Mouse (Mus musculus): Measurements from ENCODE around the gene Ift81. TPM values are rescaled to one million over a fixed set of nuclear protein-coding genes. Genes with fewer than 3 reads are reported as not detected.
A peak's percentile ranks its signal among the peaks of the same experiment; 100 is the strongest.

Ift81 gene
- polyA plus RNA-seq, 1 experiment from 2014 or later, result 2.7 TPM

GRCm38 (mm10) chr5:122537654-122538053, 76.7 kb downstream of the Ift81 start:
- WGBS (ENCODE audit: insufficient replicate concordance), result 86% methylated on average over 5 of the region's 5 CpGs
- Histone ChIP-seq H3K9ac (replicated peaks) (no peak overlapping the region), H3K27me3 (ENCODE audit: insufficient read depth, low read length) (no peaks in the 10 kb centered on the region), H3K4me3 (ENCODE audit: low read depth, low read length) (no peak overlapping the region), H3K4me1 (ENCODE audit: insufficient read depth) (no peaks in the 10 kb centered on the region), H3K4me2 (ENCODE audit: low read depth, low read length) (no peak overlapping the region), H3K27ac (ENCODE audit: low read depth) (no peak overlapping the region), H3K36me3 (replicated peaks; ENCODE audit: insufficient read depth, low read length) (no peaks in the 10 kb centered on the region), H3K9me3 (ENCODE audit: low read length) (no peaks in the 10 kb centered on the region)
- no peak for DNase-seq
- no peak for TF ChIP-seq EP300 (IDR thresholded peaks at IDR 0.05; ENCODE audit: low read depth)
- TF ChIP-seq CTCF (IDR thresholded peaks at IDR 0.05; ENCODE audit: low read depth), result no peak
- ATAC-seq, result no peak

GRCm38 (mm10) chr5:122533884-122534283, 80.4 kb downstream of the Ift81 start:
- ATAC-seq (no peak), DNase-seq (no peak)
- Histone ChIP-seq H3K36me3 (replicated peaks; ENCODE audit: insufficient read depth, low read length) (no peaks in the 10 kb centered on the region), H3K4me2 (ENCODE audit: low read depth, low read length) (no peak overlapping the region), H3K27me3 (ENCODE audit: insufficient read depth, low read length) (no peaks in the 10 kb centered on the region), H3K4me1 (ENCODE audit: insufficient read depth) (peaks cover 10% of the 10 kb centered on the region), H3K27ac (ENCODE audit: low read depth) (no peak overlapping the region), H3K9me3 (ENCODE audit: low read length) (no peaks in the 10 kb centered on the region), H3K9ac (replicated peaks) (no peak overlapping the region), H3K4me3 (ENCODE audit: low read depth, low read length) (no peak overlapping the region)
- no peak for TF ChIP-seq EP300 (IDR thresholded peaks at IDR 0.05; ENCODE audit: low read depth)
- no peak for TF ChIP-seq CTCF (IDR thresholded peaks at IDR 0.05; ENCODE audit: low read depth)
- WGBS (ENCODE audit: insufficient replicate concordance), result 80% methylated on average over 8 of the region's 8 CpGs

- Histone ChIP-seq H3K27ac (ENCODE audit: low read depth) (peak overlapping the region; percentile 91), H3K4me2 (ENCODE audit: low read depth, low read length) (no peak overlapping the region), H3K4me3 (ENCODE audit: low read depth, low read length) (no peak overlapping the region), H3K9me3 (ENCODE audit: low read length) (no peaks in the 10 kb centered on the region), H3K27me3 (ENCODE audit: insufficient read depth, low read length) (no peaks in the 10 kb centered on the region), H3K9ac (replicated peaks) (no peak overlapping the region), H3K36me3 (replicated peaks; ENCODE audit: insufficient read depth, low read length) (no peaks in the 10 kb centered on the region), H3K4me1 (ENCODE audit: insufficient read depth) (peaks cover 34% of the 10 kb centered on the region)
- TF ChIP-seq EP300 (IDR thresholded peaks at IDR 0.05; ENCODE audit: low read depth) (no peak), CTCF (IDR thresholded peaks at IDR 0.05; ENCODE audit: low read depth) (no peak)
- DNase-seq (no peak), ATAC-seq (no peak)
- WGBS (ENCODE audit: insufficient replicate concordance), result 68% methylated on average over 9 of the region's 9 CpGs
Measured at GRCm38 (mm10) chr5:122529913-122530604, 84.3 kb downstream of the Ift81 start.

GRCm38 (mm10) chr5:122529316-122529715, 85.0 kb downstream of the Ift81 start:
- Histone ChIP-seq H3K36me3 (replicated peaks; ENCODE audit: insufficient read depth, low read length) (no peaks in the 10 kb centered on the region), H3K9ac (replicated peaks) (no peak overlapping the region), H3K4me2 (ENCODE audit: low read depth, low read length) (no peak overlapping the region), H3K27me3 (ENCODE audit: insufficient read depth, low read length) (no peaks in the 10 kb centered on the region), H3K4me3 (ENCODE audit: low read depth, low read length) (no peak overlapping the region), H3K27ac (ENCODE audit: low read depth) (peak overlapping the region; percentile 91), H3K4me1 (ENCODE audit: insufficient read depth) (peaks cover 36% of the 10 kb centered on the region), H3K9me3 (ENCODE audit: low read length) (no peaks in the 10 kb centered on the region)
- WGBS (ENCODE audit: insufficient replicate concordance), result 68% methylated on average over 3 of the region's 3 CpGs
- DNase-seq (no peak), ATAC-seq (peak; percentile 22; the same call in 1 of the 2 replicates)
- TF ChIP-seq EP300 (IDR thresholded peaks at IDR 0.05; ENCODE audit: low read depth), result no peak
- TF ChIP-seq CTCF (IDR thresholded peaks at IDR 0.05; ENCODE audit: low read depth), result no peak

GRCm38 (mm10) chr5:122528591-122528990, 85.7 kb downstream of the Ift81 start:
- ATAC-seq (no peak), DNase-seq (no peak)
- Histone ChIP-seq H3K9me3 (ENCODE audit: low read length) (no peaks in the 10 kb centered on the region), H3K4me3 (ENCODE audit: low read depth, low read length) (no peak overlapping the region), H3K27ac (ENCODE audit: low read depth) (peak overlapping the region; percentile 91), H3K36me3 (replicated peaks; ENCODE audit: insufficient read depth, low read length) (no peaks in the 10 kb centered on the region), H3K4me1 (ENCODE audit: insufficient read depth) (peaks cover 36% of the 10 kb centered on the region), H3K9ac (replicated peaks) (no peak overlapping the region), H3K27me3 (ENCODE audit: insufficient read depth, low read length) (no peaks in the 10 kb centered on the region), H3K4me2 (ENCODE audit: low read depth, low read length) (no peak overlapping the region)
- 66% methylated on average over 3 of the region's 3 CpGs for WGBS (ENCODE audit: insufficient replicate concordance)
- TF ChIP-seq EP300 (IDR thresholded peaks at IDR 0.05; ENCODE audit: low read depth) (no peak), CTCF (IDR thresholded peaks at IDR 0.05; ENCODE audit: low read depth) (no peak)

GRCm38 (mm10) chr5:122527761-122528160, 86.6 kb downstream of the Ift81 start:
- DNase-seq (no peak), ATAC-seq (peak; percentile 11; the same call in 1 of the 2 replicates)
- Histone ChIP-seq H3K27me3 (ENCODE audit: insufficient read depth, low read length) (no peaks in the 10 kb centered on the region), H3K36me3 (replicated peaks; ENCODE audit: insufficient read depth, low read length) (no peaks in the 10 kb centered on the region), H3K4me3 (ENCODE audit: low read depth, low read length) (no peak overlapping the region), H3K9ac (replicated peaks) (no peak overlapping the region), H3K4me2 (ENCODE audit: low read depth, low read length) (peak overlapping the region; percentile 48), H3K27ac (ENCODE audit: low read depth) (peak overlapping the region; percentile 91), H3K4me1 (ENCODE audit: insufficient read depth) (peaks cover 36% of the 10 kb centered on the region), H3K9me3 (ENCODE audit: low read length) (no peaks in the 10 kb centered on the region)
- TF ChIP-seq CTCF (IDR thresholded peaks at IDR 0.05; ENCODE audit: low read depth), result no peak
- TF ChIP-seq EP300 (IDR thresholded peaks at IDR 0.05; ENCODE audit: low read depth), result no peak
- WGBS (ENCODE audit: insufficient replicate concordance), result 39% methylated on average over 11 of the region's 11 CpGs
